Mouse (Mus musculus): Measurements from ENCODE around the gene Tax1bp1.

Gene Tax1bp1

GRCm38 (mm10) chr6:52707815-52708214 lies 5.7 kb upstream of the Tax1bp1 start:
- DNase-seq, result no peak

GRCm38 (mm10) chr6:52712563-52712962 lies 966 bp upstream of the Tax1bp1 start:
- no peak for DNase-seq

GRCm38 (mm10) chr6:52713897-52714509 lies 474 bp downstream of the Tax1bp1 start:
- peak; percentile 45 for DNase-seq

- DNase-seq, result no peak
Measured at GRCm38 (mm10) chr6:52717493-52718192, 4.1 kb downstream of the Tax1bp1 start.

DNA sequence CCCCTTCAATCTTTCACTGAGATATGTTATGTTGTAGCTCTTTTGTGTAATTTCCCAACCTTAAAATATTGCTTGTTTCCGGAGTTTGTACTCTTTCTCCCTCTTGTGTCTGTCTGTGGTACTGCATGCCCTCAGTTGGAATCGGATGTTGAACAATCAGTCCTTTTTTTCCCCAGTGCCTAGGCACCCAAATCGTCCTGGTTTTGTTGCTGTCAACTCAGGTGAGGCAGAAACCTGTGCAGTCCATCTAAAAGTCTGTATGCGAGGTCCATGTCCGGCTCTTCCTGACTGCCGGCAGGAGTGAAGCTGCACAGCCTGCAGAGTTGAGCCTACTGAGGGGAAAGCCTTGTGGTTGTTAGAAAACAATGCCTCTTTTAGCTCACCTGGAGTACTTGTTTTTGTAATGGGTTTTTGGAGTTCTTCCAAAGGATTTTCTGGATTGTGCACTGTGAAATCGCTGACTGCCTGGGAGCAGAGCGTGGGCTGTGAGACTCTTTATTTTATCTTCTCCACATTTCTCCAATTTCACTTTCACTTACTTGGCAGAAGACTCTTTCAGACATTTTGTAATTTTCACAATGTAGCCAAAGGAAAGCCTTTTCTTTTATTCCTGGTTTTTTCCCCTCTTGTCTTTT lies 11.4 kb downstream of the Tax1bp1 start:
- DNase-seq, result peak; percentile 71

GRCm38 (mm10) chr6:52730338-52730737 lies 16.8 kb downstream of the Tax1bp1 start:
- DNase-seq, result no peak

DNA sequence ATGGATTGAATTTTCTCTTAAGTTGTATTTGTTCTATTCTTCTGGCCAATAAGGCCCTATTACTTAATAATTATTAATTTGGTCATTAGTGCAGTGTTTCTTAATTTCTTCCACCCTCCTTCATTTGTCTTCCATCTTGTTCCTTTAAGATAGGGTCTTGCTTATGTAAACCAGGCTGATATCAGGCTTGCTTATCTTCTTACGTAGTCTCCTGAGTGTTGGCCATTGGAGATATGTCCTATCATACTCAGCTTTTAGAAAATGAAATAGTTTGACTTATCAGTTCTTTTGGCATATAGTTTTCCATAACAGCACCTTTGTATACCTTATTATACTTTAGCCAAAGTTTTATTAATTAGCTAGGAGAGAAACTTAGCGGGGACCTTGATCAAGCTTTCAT lies 21.1 kb downstream of the Tax1bp1 start:
- no peak for DNase-seq

DNA sequence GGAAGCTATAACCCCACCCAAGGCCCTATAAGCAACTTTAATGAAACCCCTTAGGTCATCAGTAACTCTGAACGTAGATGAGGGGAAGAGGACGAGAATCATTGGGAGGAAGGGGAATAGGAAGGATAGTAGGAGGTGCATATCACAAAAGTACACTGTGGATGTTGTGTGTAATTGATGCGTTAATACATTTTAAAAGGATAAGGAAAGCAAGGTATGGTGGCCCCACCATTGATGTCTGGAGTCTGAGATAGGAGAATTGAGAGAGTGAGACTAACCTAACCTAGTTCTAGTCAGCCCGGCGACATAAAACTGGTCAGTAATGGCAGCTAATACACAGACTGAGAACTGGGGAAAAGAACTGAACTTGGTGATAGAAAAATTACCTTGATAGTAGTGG lies 39.3 kb downstream of the Tax1bp1 start:
- DNase-seq, result no peak

DNA sequence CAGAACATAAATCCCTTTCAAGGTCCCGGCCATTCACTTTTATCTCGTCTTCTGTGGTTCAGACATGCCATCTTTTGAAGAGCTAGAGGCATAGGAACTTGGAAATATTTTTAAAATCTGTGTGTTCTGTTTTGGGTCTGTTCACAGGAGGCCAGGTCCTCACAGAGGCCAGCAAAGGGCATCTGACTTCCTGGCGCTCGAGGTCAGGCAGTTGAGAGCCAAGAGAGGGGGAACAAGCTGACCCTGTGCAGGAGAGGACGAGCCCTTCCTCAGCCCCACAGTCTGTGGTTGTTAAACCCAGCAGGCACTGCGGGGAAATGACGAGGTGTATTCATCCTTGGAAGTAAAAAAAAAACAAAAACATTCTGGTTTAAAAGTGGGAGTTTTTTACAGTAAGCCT lies 51.7 kb downstream of the Tax1bp1 start:
- DNase-seq, result no peak

- DNase-seq, result no peak
Measured at GRCm38 (mm10) chr6:52770789-52771188, 57.3 kb downstream of the Tax1bp1 start.

DNA sequence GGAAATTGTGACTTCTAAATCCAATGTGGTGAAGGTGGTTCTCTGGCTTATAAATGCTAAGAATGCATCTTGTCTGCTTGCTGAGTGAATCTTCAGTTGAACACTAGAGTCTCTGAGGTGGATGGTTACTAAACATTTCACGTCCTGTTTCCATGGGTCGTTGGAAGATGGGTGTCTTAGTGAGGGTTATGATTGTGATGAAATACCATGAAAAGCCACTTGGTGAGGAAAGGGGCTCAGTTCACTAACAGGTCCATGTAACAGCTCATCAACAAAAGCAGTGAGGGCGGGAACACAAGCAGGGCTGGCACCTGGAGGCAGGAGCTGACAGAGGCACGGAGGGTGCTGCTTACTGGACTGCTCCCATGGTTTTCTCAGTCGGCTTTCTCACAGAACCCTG lies 59.6 kb downstream of the Tax1bp1 start:
- no peak for DNase-seq

DNA sequence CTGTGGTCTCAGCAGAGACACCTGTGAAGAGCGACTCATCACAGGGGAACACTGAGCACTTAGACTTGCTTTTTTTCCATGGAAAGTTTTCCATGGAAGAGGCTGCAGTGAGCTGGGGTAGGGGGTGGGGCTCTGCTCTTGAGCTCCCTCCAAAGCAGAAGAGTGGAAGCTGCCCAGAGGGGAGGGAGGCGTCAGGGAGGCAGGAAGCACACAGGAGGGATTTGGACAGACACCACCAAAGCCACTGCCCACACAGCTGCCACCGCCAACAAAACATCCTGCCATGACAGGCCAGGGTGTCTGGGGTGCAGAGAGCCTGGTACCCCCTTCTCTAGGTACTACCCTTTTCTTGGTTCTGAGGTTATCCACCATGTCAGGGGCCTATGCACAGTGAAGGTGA lies 61.8 kb downstream of the Tax1bp1 start:
- DNase-seq, result no peak

- DNase-seq, result no peak
Measured at GRCm38 (mm10) chr6:52775956-52776355, 62.4 kb downstream of the Tax1bp1 start.

DNA sequence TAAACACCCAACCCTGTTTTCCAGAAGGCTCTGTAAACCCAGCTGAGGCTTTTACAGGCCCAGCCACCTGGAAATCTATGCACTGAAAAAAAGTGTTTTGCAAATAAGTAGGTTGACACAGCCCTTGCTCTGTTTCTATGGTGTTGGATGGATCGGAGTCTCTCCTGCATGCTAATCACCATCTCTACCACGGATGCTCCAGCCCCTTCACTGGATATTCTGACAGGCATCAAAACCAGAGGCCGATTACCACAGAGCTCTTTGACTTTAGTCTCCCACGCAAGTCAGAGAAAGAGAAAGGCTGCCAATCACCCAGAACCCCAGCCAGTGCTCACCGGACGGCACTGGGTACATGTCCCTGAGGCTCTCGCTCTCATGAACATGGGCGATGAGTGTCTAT lies 63.5 kb downstream of the Tax1bp1 start:
- no peak for DNase-seq

GRCm38 (mm10) chr6:52778523-52778922 lies 65.0 kb downstream of the Tax1bp1 start:
- no peak for DNase-seq

GRCm38 (mm10) chr6:52779546-52779945 lies 66.0 kb downstream of the Tax1bp1 start:
- DNase-seq, result no peak

- no peak for DNase-seq
Measured at GRCm38 (mm10) chr6:52790316-52790715, 76.8 kb downstream of the Tax1bp1 start.

GRCm38 (mm10) chr6:52790781-52791180 lies 77.3 kb downstream of the Tax1bp1 start:
- DNase-seq, result no peak

DNA sequence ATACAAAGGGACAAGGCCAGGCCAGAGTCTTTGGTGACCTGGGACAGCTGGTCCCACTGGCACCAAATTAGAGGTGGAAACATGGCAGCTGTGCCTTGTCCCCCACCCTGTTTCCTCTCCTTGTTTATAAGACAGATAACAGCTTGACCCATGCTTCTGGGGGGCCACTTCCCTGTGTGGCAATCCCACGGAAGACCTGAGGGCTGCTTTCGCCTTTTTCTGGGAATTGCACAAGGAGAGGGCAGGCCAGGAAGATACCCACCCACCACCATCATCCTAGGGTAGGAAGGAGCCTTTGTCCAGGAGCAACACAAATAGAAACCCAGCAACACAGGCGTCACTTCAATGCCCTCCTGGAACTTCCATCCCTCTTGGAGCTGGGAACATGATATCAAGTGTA lies 78.9 kb downstream of the Tax1bp1 start:
- no peak for DNase-seq

DNA sequence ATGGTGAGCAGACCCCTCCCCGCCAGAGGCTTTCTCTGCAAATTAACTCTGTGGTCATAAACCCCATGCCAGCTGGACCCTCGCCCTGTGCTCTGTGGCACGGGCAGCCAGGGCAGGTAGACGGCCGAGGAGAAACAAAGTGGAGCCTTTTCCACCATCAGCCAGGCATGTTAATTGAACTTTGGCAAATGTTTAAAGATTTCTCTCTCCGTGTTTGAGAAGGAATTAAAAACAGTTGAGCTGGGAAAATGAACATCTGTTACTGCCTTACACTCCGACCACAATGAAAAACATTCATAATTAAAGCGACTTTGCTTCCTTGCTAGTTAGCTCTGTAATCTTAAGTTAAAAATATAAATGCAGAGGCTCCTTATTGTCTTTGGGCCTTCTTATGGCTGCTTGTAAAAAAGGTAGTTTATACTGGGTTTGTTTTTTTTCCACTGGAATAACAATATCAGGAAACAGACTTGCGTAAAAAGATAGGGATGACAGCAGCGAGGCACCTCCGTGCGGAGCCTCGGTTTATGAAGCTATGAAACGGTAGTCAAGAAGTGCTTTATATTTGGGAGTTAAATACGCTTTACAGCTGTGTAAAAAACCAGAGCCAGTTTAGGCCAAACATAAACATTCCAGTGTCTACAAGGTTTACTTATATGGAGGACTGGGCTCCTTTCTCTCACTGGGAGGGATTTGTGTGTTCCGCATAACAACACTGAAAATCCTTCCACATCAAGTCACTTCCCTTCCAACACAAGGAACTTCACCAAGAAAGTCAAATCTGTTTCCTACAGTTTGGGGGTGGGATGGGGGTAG lies 81.7 kb downstream of the Tax1bp1 start:
- DNase-seq, result peak; percentile 27

- peak; percentile 15 for DNase-seq
Measured at GRCm38 (mm10) chr6:52796035-52796598, 82.6 kb downstream of the Tax1bp1 start.

DNA sequence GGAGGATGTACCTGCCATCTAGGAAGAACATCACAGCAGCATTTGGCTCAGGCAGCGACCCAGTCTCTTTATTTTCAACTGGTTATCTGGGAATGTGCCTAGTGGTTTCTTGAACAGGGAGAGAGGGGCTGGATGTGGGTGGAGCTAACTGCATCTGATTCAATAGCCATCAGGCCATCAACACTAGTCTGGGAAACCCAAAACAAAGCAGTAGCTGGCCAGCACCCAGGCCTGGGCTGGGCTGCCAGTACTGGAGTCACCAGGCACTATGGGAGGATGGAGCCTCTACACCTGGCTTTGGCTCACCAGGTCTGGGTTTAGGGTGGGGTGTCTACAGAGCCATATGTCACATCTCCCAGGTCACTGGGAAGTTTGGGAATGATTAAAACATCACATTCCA lies 83.2 kb downstream of the Tax1bp1 start:
- DNase-seq, result peak; percentile 15

GRCm38 (mm10) chr6:52797252-52797800 lies 83.8 kb downstream of the Tax1bp1 start:
- no peak for DNase-seq

All from right cerebral cortex, postnatal 4 days (tissue).